Mouse (Mus musculus) gastrocnemius, adult 2 months (tissue): ENCODE results near the gene Fam49a. TPM values are rescaled to one million over a fixed set of nuclear protein-coding genes. Genes with fewer than 3 reads are reported as not detected.
"Not testable (repeated sequence)": the region's sequence is repeated elsewhere in the genome, so short reads cannot be mapped to it uniquely, and the experiment has no call there.

Source experiments
- DNase-seq: peaks from one replicate; pipeline ENCODE4 v3.0.0; 2022
- H3K27ac ChIP-seq: fragments of 200-600 bp; 2 replicates; pipeline ENCODE4 v1.8.1; 2022; ENCODE audit warnings: mild to moderate bottlenecking
- H3K4me3 ChIP-seq: fragments of 200-600 bp; 2 replicates; pipeline ENCODE4 v1.8.1; 2022; ENCODE audit warnings: mild to moderate bottlenecking, moderate library complexity
- CTCF ChIP-seq: fragments of 200-600 bp; IDR thresholded peaks from 2 replicates; pipeline ENCODE4 v1.8.1; 2022; ENCODE audit warnings: antibody characterized with exemption, mild to moderate bottlenecking, moderate library complexity
- intact Hi-C: fragments of 180-260 bp; cut with DNase I; formaldehyde crosslinking; loops from one replicate; pipeline ENCODE4 v1.15.1; 2025
- total RNA-seq, 2 experiments: library from RNA; stranded (reverse); gene quantifications; 2 replicates each; pipeline ENCODE4 v1.2.3; 2021

The Fam49a gene
- total RNA-seq, 2 experiments from 2014 or later: 5.5 to 6.3 TPM

DNA sequence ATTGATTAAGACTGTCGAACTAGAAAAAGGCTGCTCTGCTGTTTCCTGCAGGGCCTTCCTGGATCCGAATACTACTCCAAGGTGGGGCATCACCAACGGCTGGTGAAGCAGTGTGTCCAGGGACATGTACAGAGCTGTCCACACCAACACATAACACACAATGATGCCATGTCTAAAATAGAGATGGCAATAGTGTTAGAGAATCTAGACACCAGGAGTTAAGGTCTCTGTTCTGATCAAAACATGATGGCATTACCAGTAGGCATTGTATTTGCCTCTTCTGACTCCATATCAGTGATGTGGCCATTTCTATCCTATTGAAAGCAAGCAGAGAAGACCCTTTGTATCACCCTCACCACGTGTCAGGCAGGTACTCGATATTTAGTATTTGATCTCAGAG is 61.1 kb downstream of the Fam49a start:
- Histone ChIP-seq H3K27ac (no peak overlapping the region), H3K4me3 (no peak overlapping the region)
- no peak for TF ChIP-seq CTCF
- intact Hi-C loops: loop anchor here (2.0 to 5.0 kb wide), 3 partner anchors 76 to 894 kb away; no protein-coding TSS in a partner anchor
- no peak for DNase-seq

- no peak; the same call in 1 of the 2 replicates for TF ChIP-seq CTCF
- 0 out of 2 replicates have a peak overlapping the region, but pooled peaks have one; percentile 38 for H3K27ac ChIP-seq
- peak overlapping the region; percentile 62 for H3K4me3 ChIP-seq
- intact Hi-C loops: loop anchor here (2.0 to 5.0 kb wide), 3 partner anchors 75 to 894 kb away; no protein-coding TSS in a partner anchor
- DNase-seq: peak; percentile 89
Measured at GRCm38 (mm10) chr12:12323616-12324223, 61.8 kb downstream of the Fam49a start.

DNA sequence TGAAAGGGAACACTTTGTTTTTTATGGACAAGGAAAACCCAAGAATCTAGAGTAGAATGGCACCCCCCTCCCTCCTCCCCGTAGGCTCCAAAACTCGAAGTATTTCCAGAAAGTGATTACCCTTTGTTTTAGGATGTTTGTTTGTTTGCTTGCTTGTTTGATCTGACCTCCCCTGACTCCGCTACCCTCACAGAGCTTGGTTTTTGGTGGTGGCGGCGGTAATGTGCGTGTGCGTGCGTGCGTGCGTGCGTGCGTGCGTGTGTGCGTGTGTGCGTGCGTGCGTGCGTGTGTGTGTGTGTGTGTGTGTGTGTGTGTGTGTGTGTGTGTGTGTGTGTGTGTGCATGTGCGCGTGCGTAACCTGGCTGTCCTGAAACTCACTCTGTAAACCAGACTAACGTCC is 62.3 kb downstream of the Fam49a start:
- not testable (repeated sequence) for H3K27ac ChIP-seq, DNase-seq

GRCm38 (mm10) chr12:12333526-12334310 is 71.8 kb downstream of the Fam49a start:
- TF ChIP-seq CTCF: no peak
- intact Hi-C loops: no loop called here
- no peak overlapping the region for H3K4me3 ChIP-seq
- no peak overlapping the region for H3K27ac ChIP-seq
- DNase-seq: no peak

More for the DNA sequence above, 62.3 kb downstream of the Fam49a start:
- not testable (repeated sequence) for H3K4me3 ChIP-seq
- intact Hi-C loops: loop anchor here (5.0 kb wide), 1 partner anchor 893 kb away; no protein-coding TSS in a partner anchor

- intact Hi-C loops: no loop called here
- no peak for TF ChIP-seq CTCF
- no peak overlapping the region for H3K4me3 ChIP-seq
- H3K27ac ChIP-seq: no peak overlapping the region
- DNase-seq: no peak
Measured at GRCm38 (mm10) chr12:12334486-12334885, 72.5 kb downstream of the Fam49a start.

- DNase-seq: no peak
- Histone ChIP-seq H3K4me3 (no peak overlapping the region), H3K27ac (no peak overlapping the region)
- no peak for TF ChIP-seq CTCF
- intact Hi-C loops: no loop called here
Measured at GRCm38 (mm10) chr12:12335566-12335965, 73.6 kb downstream of the Fam49a start.

DNA sequence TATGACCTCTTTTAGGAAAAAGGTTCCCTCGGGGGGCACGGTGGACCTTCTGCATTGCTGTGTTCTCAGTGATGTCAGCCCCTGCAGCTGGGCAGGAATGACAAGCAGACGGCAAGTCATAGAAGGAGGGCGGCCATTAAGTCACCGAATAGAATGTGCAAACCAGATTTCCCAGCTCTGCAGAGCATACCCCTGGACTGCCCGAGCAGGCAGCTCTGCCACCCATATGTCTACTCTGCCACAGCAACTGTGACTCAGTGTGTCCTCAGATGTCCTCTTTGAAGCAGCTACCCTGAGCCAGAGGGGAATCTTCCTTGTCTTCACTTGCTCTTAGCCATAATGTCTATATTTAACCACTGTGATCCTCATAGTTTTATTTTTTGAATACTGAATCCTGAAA is 75.4 kb downstream of the Fam49a start:
- intact Hi-C loops: no loop called here

GRCm38 (mm10) chr12:12343320-12343719 is 81.4 kb downstream of the Fam49a start:
- Histone ChIP-seq H3K4me3 (no peak overlapping the region), H3K27ac (no peak overlapping the region)
- no peak for DNase-seq
- intact Hi-C loops: no loop called here
- no peak for TF ChIP-seq CTCF

More for the DNA sequence above, 75.4 kb downstream of the Fam49a start:
- H3K27ac ChIP-seq: no peak overlapping the region
- TF ChIP-seq CTCF: no peak
- no peak overlapping the region for H3K4me3 ChIP-seq
- DNase-seq: no peak

GRCm38 (mm10) chr12:12348625-12349024 is 86.7 kb downstream of the Fam49a start:
- TF ChIP-seq CTCF: no peak
- Histone ChIP-seq H3K4me3 (no peak overlapping the region), H3K27ac (no peak overlapping the region)
- no peak for DNase-seq
- intact Hi-C loops: no loop called here

DNA sequence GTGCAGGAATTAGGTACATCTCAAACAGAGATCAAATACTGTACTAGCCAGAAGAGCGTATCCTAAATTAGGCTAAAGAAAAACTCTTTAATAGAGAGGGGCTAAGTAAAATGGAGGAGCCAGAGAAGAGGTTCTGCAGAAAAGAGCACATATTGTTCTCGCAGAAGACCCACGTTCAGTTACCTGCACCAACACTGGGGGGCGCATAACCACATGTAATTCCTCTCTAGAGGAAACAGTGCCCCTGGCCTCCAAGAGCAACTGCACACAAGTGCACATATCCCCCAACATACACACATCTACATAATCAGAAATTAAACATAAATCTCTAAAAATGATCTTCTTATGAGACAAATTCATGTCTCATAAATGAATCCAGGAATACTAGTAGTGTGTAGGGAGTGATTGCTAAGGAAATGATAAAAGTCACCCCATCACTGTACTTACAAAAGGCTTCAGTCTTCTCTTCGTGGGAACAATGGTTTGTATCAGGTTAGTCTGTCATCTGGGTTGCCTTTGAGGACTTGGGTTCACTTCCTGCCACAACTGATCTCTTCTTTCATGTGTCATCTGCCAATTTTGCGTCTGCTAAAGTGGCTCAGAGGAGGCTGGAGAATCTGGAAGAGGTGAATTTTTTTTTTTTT is 87.8 kb downstream of the Fam49a start:
- Histone ChIP-seq H3K27ac (no peak overlapping the region), H3K4me3 (no peak overlapping the region)
- intact Hi-C loops: no loop called here
- DNase-seq: no peak
- peak; percentile 40 for TF ChIP-seq CTCF

DNA sequence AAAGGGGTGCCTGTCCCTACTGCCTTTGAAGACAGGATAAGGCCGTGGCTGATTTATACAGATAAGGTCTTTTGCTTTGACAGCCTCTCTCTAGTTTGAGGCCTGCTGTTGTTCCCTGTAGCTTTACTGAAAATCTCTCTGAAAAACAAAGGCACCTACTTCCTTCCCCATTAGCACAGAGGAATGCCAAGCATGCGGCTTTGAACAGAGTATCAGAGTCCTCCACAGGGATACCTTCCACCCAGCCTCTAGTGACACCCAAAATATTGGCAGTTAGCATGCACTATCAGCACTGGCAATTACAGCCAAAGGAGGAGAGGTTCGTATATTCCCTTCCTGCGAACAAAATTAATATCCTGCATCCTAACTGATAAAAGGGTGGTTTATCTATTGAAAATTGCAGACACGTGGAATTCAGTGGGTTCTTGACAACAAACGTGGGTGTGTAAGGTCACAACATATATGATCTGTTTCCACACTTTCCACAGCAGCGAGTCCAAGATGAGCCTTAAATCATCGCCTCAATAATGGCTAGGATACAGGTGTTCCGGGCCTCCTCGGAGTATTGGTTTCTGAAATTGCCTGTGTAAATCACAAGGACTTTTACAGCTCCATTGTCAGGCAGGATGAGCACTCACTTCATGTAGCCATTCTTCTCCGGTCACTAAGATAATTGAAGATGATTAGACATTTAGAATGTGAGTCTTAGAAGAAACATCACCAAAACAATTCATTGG is 90.0 kb downstream of the Fam49a start:
- no peak for DNase-seq
- intact Hi-C loops: no loop called here
- no peak for TF ChIP-seq CTCF
- Histone ChIP-seq H3K4me3 (no peak overlapping the region), H3K27ac (no peak overlapping the region)

GRCm38 (mm10) chr12:12354115-12354653 is 92.2 kb downstream of the Fam49a start:
- no peak for DNase-seq
- H3K4me3 ChIP-seq: no peak overlapping the region
- intact Hi-C loops: no loop called here
- no peak overlapping the region for H3K27ac ChIP-seq
- no peak for TF ChIP-seq CTCF
